Mouse (Mus musculus): Measurements from ENCODE around the gene Lrrc56. TPM values are rescaled to one million over a fixed set of nuclear protein-coding genes. Genes with fewer than 3 reads are reported as not detected.

Gene Lrrc56
- 1 to 10 TPM; 1.1 to 9.3 TPM for polyA plus RNA-seq (2012; fragmentation: generic; extraction: Trizol)

GRCm38 (mm10) chr7:141193948-141194347, at the start of gene Lrrc56, which contains the start of gene Hras:
TSS of gene Lrrc56 (plus strand) at chr7:141194157.
TSS of gene Hras (minus strand) at chr7:141194005.

GRCm38 (mm10) chr7:141172116-141173006, 21.6 kb upstream of the Lrrc56 start, which contains the start of gene Rnh1:
TSS of gene Rnh1 (minus strand) at chr7:141172857.

GRCm38 (mm10) chr7:141213605-141214235, 19.8 kb downstream of the Lrrc56 start, which contains the start of gene Lmntd2:
TSS of gene Lmntd2 (minus strand) at chr7:141214080.

DNA sequence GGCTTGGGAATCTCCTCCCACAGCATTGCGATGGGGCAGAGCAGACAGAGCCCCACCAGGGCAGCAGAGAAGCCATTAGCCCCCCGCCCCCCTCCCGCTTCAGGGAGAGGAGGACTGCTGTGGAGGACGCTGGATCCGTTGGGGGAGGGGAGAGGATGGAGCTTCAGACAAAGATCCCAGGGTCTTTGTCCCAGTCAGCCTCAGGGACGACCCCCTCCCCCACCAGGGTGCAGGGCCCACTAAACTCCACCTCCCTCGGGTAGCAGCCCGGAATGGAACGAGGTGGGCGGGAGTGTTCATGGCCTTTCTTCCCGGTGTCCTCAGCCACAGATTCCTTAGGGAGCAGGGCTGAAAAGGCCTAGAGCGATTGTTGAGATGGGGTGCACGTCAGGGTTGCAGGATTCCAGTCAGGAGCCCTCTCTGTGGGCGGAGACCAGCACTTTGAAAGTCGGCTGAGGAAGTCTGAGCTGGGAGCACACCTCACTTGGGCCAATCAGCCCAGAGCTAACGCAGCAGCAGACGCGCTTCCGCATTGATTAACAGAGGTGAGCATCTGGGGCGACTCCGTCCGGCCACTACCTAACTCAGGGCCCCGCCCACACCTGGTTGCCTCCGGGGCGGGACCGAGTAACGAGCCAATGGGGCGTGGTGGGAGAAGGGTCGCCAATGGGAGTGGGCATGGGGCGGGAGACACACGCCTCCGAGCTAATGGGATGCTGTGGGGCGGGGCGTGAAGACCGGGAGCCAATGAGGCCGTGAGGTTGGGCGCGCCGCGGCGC, 21.3 kb downstream of the Lrrc56 start, which contains the start of gene Rassf7:
Gene Rassf7, plus strand, starts transcription at position 760 of the 779 bp plus-strand sequence.

GRCm38 (mm10) chr7:141228279-141229067, 34.5 kb downstream of the Lrrc56 start, which contains the start of gene Phrf1:
TSS of gene Phrf1 (plus strand) at chr7:141228784.

Other genes with a start within 250 kb of the Lrrc56 start
- gene Ifitm5, start 243.9 kb upstream of the Lrrc56 start, polyA plus RNA-seq (2012; fragmentation: generic; extraction: Trizol), result 1 to 10 TPM in 1 of 2 experiments, under 1 TPM in 1; 0.25 to 2.7 TPM
- under 1 TPM; 0.14 to 0.58 TPM for gene Gm45717, start 238.2 kb upstream of the Lrrc56 start, polyA plus RNA-seq (2012; fragmentation: generic; extraction: Trizol)
- 1,000 to 10,000 TPM; 1,155 to 1,564 TPM for gene Ifitm2, start 238.2 kb upstream of the Lrrc56 start, polyA plus RNA-seq (2012; fragmentation: generic; extraction: Trizol)
- gene Ifitm1, start 226.9 kb upstream of the Lrrc56 start, polyA plus RNA-seq (2012; fragmentation: generic; extraction: Trizol), result 10 to 100 TPM; 12.2 to 27.4 TPM
- gene Ifitm3, start 183.4 kb upstream of the Lrrc56 start, polyA plus RNA-seq (2012; fragmentation: generic; extraction: Trizol), result 1,000 to 10,000 TPM; 1,553 to 1,705 TPM
- 1 to 10 TPM; 2.5 to 4.3 TPM for gene Ifitm6, start 176.2 kb upstream of the Lrrc56 start, polyA plus RNA-seq (2012; fragmentation: generic; extraction: Trizol)
- gene Gm17387, start 165.0 kb upstream of the Lrrc56 start, polyA plus RNA-seq (2012; fragmentation: generic; extraction: Trizol), result not detected
- 1 to 10 TPM; 3.9 to 4.3 TPM for gene B4galnt4, start 133.1 kb upstream of the Lrrc56 start, polyA plus RNA-seq (2012; fragmentation: generic; extraction: Trizol)
- gene Pkp3, start 115.9 kb upstream of the Lrrc56 start, polyA plus RNA-seq (2012; fragmentation: generic; extraction: Trizol), result 1 to 10 TPM; 1.8 to 6.9 TPM
- gene Sigirr, start 93.6 kb upstream of the Lrrc56 start, polyA plus RNA-seq (2012; fragmentation: generic; extraction: Trizol), result 1 to 10 TPM; 3.7 to 6.1 TPM
- not detected for gene Ano9, start 76.4 kb upstream of the Lrrc56 start, polyA plus RNA-seq (2012; fragmentation: generic; extraction: Trizol)
- 10 to 100 TPM; 18.4 to 33.3 TPM for gene Ptdss2, start 71.8 kb upstream of the Lrrc56 start, polyA plus RNA-seq (2012; fragmentation: generic; extraction: Trizol)
- 100 to 1,000 TPM; 241 to 367 TPM for gene Rnh1, start 21.3 kb upstream of the Lrrc56 start, polyA plus RNA-seq (2012; fragmentation: generic; extraction: Trizol)
- gene Hras, start 152 bp upstream of the Lrrc56 start, polyA plus RNA-seq (2012; fragmentation: generic; extraction: Trizol), result 100 to 1,000 TPM; 103 to 394 TPM
- gene Lmntd2, start 19.9 kb downstream of the Lrrc56 start, polyA plus RNA-seq (2012; fragmentation: generic; extraction: Trizol), result under 1 TPM; 0.01 to 0.06 TPM
- gene Rassf7, start 21.7 kb downstream of the Lrrc56 start, polyA plus RNA-seq (2012; fragmentation: generic; extraction: Trizol), result 10 to 100 TPM; 18.3 to 22.5 TPM
- gene Phrf1, start 34.6 kb downstream of the Lrrc56 start, polyA plus RNA-seq (2012; fragmentation: generic; extraction: Trizol), result 10 to 100 TPM; 37.5 to 55.7 TPM
- gene Irf7, start 72.3 kb downstream of the Lrrc56 start, polyA plus RNA-seq (2012; fragmentation: generic; extraction: Trizol), result 1 to 10 TPM in 1 of 2 experiments, under 1 TPM in 1; 0.70 to 6.4 TPM
- gene Cdhr5, start 82.6 kb downstream of the Lrrc56 start, polyA plus RNA-seq (2012; fragmentation: generic; extraction: Trizol), result under 1 TPM in 1 of 2 experiments, not detected in 1; 0.04 TPM
- not detected for gene Sct, start 85.0 kb downstream of the Lrrc56 start, polyA plus RNA-seq (2012; fragmentation: generic; extraction: Trizol)
- gene Drd4, start 97.8 kb downstream of the Lrrc56 start, polyA plus RNA-seq (2012; fragmentation: generic; extraction: Trizol), result under 1 TPM in 1 of 2 experiments, not detected in 1; 0.04 TPM
- 10 to 100 TPM; 21.2 to 45.8 TPM for gene Deaf1, start 133.5 kb downstream of the Lrrc56 start, polyA plus RNA-seq (2012; fragmentation: generic; extraction: Trizol)
- gene Tmem80, start 133.6 kb downstream of the Lrrc56 start, polyA plus RNA-seq (2012; fragmentation: generic; extraction: Trizol), result 10 to 100 TPM; 27.0 to 32.8 TPM
- gene Eps8l2, start 144.7 kb downstream of the Lrrc56 start, polyA plus RNA-seq (2012; fragmentation: generic; extraction: Trizol), result 1 to 10 TPM in 1 of 2 experiments, under 1 TPM in 1; 0.15 to 1.3 TPM
- 100 to 1,000 TPM; 168 to 274 TPM for gene Taldo1, start 198.0 kb downstream of the Lrrc56 start, polyA plus RNA-seq (2012; fragmentation: generic; extraction: Trizol)
- 10 to 100 TPM; 19.0 to 44.3 TPM for gene Gatd1, start 220.0 kb downstream of the Lrrc56 start, polyA plus RNA-seq (2012; fragmentation: generic; extraction: Trizol)
- under 1 TPM in 1 of 2 experiments, not detected in 1; 0.02 TPM for gene Cend1, start 235.3 kb downstream of the Lrrc56 start, polyA plus RNA-seq (2012; fragmentation: generic; extraction: Trizol)
- gene Slc25a22, start 243.7 kb downstream of the Lrrc56 start, polyA plus RNA-seq (2012; fragmentation: generic; extraction: Trizol), result 10 to 100 TPM in 1 of 2 experiments, 1 to 10 TPM in 1; 5.8 to 13.9 TPM
- gene Pidd1, start 249.9 kb downstream of the Lrrc56 start, polyA plus RNA-seq (2012; fragmentation: generic; extraction: Trizol), result 1 to 10 TPM; 4.1 to 5.6 TPM